Mouse (Mus musculus) inflammation-experienced regulatory T-cells, adult 16 weeks (primary cell): Measurements from ENCODE around the gene Gm6793. TPM values are rescaled to one million over a fixed set of nuclear protein-coding genes. Genes with fewer than 3 reads are reported as not detected.

Experiments
- polyA plus RNA-seq: library from polyadenylated mRNA; unstranded; fragments of 100-300 nt; shearing (Covaris generic); gene quantifications from one replicate; pipeline ENCODE4 v1.2.1, GENCODE M21; 2017

The Gm6793 gene
- polyA plus RNA-seq = 1.7 TPM

GRCm38 (mm10) chr8:112014936-112015335, at the start of gene Gm6793:
Gene Gm6793, minus strand, starts transcription at chr8:112015036.

DNA sequence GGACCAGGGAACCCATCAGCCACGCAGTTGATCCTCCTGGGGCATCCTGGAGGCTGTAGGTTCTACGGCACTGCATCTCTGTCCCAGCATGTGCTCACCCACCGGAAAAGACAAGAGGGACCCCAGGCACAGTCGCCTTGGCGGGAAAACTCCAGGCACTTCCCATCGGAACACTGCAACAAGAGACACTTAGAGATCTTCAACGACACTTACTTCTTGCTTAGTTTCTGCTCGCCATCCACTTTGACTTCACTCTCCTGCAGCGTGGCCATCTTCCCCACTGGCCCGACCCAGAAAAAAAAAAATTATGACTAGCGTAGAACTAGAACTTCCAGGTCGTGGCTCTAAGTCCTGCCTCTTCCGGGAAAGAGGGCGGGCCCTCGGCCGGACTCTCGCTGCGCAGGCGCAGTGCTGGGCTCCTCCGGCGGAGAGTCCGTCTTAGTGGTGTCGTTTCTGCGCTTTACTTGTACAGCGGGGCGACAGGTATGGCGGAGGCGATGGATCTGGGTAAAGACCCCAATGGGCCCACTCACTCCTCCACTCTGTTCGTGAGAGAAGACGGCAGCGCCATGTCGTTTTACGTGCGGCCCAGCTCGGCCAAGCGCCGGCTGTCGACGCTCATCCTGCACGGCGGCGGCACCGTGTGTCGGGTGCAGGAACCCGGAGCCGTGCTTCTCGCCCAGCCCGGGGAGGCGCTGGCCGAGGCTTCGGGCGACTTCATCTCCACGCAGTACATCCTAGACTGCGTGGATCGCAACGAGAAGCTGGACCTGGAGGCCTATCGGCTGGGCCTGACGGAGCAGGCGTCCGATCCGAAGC, 3.6 kb downstream of the Gm6793 start, which contains the start of the genes Kars and Terf2ip:
Gene Kars (minus strand): TSS at position 327 of the 819 bp plus-strand sequence.
Gene Terf2ip (plus strand): TSS at position 402 of the 819 bp plus-strand sequence.

GRCm38 (mm10) chr8:111992013-111992702, 22.7 kb downstream of the Gm6793 start, which contains the start of gene Adat1:
Gene Adat1, minus strand, starts transcription at chr8:111992302.

Other genes starting within 250 kb of the Gm6793 start
- gene Cfdp1, start 160.7 kb downstream of the Gm6793 start, polyA plus RNA-seq = 111 TPM
- 1.4 TPM for gene Tmem170, start 138.3 kb downstream of the Gm6793 start, polyA plus RNA-seq
- not detected for gene Chst5, start 104.6 kb downstream of the Gm6793 start, polyA plus RNA-seq
- 3.5 TPM for gene Tmem231, start 81.2 kb downstream of the Gm6793 start, polyA plus RNA-seq
- gene Gabarapl2, start 74.3 kb downstream of the Gm6793 start, polyA plus RNA-seq = 328 TPM
- gene Adat1, start 22.7 kb downstream of the Gm6793 start, polyA plus RNA-seq = 10.1 TPM
- 117 TPM for gene Kars, start 3.7 kb downstream of the Gm6793 start, polyA plus RNA-seq
- gene Terf2ip, start 3.6 kb downstream of the Gm6793 start, polyA plus RNA-seq = 32.8 TPM